Mouse (Mus musculus) ES-Bruce4 (cell line): ENCODE data around the gene Cdh10. TPM values are rescaled to one million over a fixed set of nuclear protein-coding genes. Genes with fewer than 3 reads are reported as not detected.

ENCODE experiments used
- H3K27ac ChIP-seq: 2 replicates; pipeline ENCODE4 v1.5.1; 2012; ENCODE audit warnings: low read length, inconsistent platforms; ENCODE audit not compliant: insufficient read depth
- H3K27me3 ChIP-seq: 2 replicates; pipeline ENCODE4 v1.6.1; 2012; ENCODE audit warnings: mild to moderate bottlenecking, low read length, inconsistent platforms; ENCODE audit not compliant: control insufficient read depth, poor library complexity, insufficient read depth, severe bottlenecking
- H3K36me3 ChIP-seq: 2 replicates; pipeline ENCODE4 v1.6.1; 2012; ENCODE audit warnings: inconsistent platforms, mild to moderate bottlenecking, low read length, moderate library complexity; ENCODE audit not compliant: control insufficient read depth, poor library complexity, insufficient read depth, severe bottlenecking
- H3K4me1 ChIP-seq: one replicate; pipeline ENCODE4 v1.8.1; 2011; ENCODE audit warnings: low read length; ENCODE audit not compliant: control insufficient read depth, insufficient read depth
- H3K4me3 ChIP-seq: 2 replicates; pipeline ENCODE4 v1.5.1; 2011; ENCODE audit warnings: low read depth, mild to moderate bottlenecking, low read length
- H3K9ac ChIP-seq: 2 replicates; pipeline ENCODE4 v1.6.1; 2012; ENCODE audit warnings: low read depth, mild to moderate bottlenecking, inconsistent platforms; ENCODE audit not compliant: poor library complexity, severe bottlenecking
- H3K9me3 ChIP-seq: replicated peaks from 2 replicates; pipeline ENCODE4 v1.6.1; 2012; ENCODE audit warnings: mild to moderate bottlenecking, low read length, inconsistent platforms; ENCODE audit not compliant: control insufficient read depth, poor library complexity, insufficient read depth, severe bottlenecking
- CTCF ChIP-seq: IDR thresholded peaks from one replicate; pipeline ENCODE4 v1.8.1; 2011; ENCODE audit warnings: low read depth, low read length
- EP300 ChIP-seq: IDR thresholded peaks from 2 replicates; pipeline ENCODE4 v1.6.1; 2011; ENCODE audit warnings: low read depth, low read length; ENCODE audit not compliant: insufficient read depth
- POLR2A ChIP-seq: IDR thresholded peaks from one replicate; pipeline ENCODE4 v1.8.1; 2011; ENCODE audit warnings: low read length; ENCODE audit not compliant: insufficient read depth
- polyA plus RNA-seq: library from polyadenylated mRNA; stranded (reverse); fragments of >200 nt; gene quantifications from 2 replicates; pipeline ENCODE4 v1.2.4, GENCODE M21; 2011; ENCODE audit warnings: low read depth; ENCODE audit not compliant: missing spikeins, insufficient read depth, insufficient read length

The Cdh10 gene
- polyA plus RNA-seq, 1 experiment: 2.1 TPM

DNA sequence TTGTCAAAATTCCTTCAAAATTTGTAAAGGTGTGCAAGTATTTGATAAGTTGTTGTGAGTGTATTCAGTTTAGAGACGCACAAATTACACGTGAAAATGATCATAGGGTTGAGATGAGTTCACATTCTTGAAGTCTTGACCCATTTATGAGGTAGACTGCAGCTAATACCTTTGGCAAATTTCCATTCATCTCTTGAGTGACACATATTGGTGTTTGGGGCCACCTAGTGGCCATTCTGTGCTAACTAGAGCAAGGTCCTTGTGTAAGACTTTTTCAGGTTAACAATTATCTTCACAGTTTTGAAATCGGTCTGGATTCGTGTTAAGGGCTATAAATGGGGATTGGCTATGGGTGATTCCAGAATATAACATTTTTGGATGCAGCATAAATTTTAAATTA lies 13.5 kb downstream of the Cdh10 start:
- no peaks in the 10 kb centered on the region for H3K27me3 ChIP-seq
- H3K36me3 ChIP-seq: no peaks in the 10 kb centered on the region
- H3K9me3 ChIP-seq: no peaks in the 10 kb centered on the region
- TF ChIP-seq EP300 (no peak), POLR2A (no peak), CTCF (no peak)
- H3K9ac ChIP-seq: no peak overlapping the region
- H3K4me3 ChIP-seq: no peak overlapping the region
- no peak overlapping the region for H3K27ac ChIP-seq
- H3K4me1 ChIP-seq: no peaks in the 10 kb centered on the region

GRCm38 (mm10) chr15:18841769-18842168 lies 23.0 kb downstream of the Cdh10 start:
- Histone ChIP-seq H3K4me3 (no peak overlapping the region), H3K27ac (no peak overlapping the region), H3K4me1 (no peaks in the 10 kb centered on the region), H3K36me3 (no peaks in the 10 kb centered on the region), H3K27me3 (no peaks in the 10 kb centered on the region), H3K9ac (no peak overlapping the region), H3K9me3 (no peaks in the 10 kb centered on the region)
- no peak for TF ChIP-seq EP300

GRCm38 (mm10) chr15:18844807-18845206 lies 26.1 kb downstream of the Cdh10 start:
- no peaks in the 10 kb centered on the region for H3K27me3 ChIP-seq
- no peak overlapping the region for H3K9ac ChIP-seq
- H3K4me3 ChIP-seq: no peak overlapping the region
- H3K27ac ChIP-seq: no peak overlapping the region
- no peaks in the 10 kb centered on the region for H3K36me3 ChIP-seq
- no peak for TF ChIP-seq CTCF
- no peak for TF ChIP-seq POLR2A
- TF ChIP-seq EP300: no peak
- no peaks in the 10 kb centered on the region for H3K9me3 ChIP-seq
- H3K4me1 ChIP-seq: no peaks in the 10 kb centered on the region

DNA sequence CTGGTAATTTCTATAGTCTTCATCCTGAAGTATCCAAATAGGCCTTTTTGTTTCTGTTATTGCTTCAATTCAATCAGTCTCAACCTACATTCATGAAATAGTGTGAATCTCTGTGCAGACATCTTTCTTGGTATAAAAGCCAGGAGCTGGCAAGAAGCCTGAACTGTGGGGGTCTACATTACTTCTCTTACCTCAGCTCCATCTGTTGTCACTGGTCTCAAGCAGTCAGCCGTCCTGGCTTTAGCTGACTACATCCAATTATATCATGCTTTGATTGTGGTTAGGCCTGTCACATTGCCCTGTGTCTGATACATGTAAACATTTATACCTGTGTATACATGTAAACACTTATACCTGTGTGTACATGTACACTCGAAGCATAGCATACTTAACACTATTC lies 31.8 kb downstream of the Cdh10 start:
- Histone ChIP-seq H3K4me1 (no peaks in the 10 kb centered on the region), H3K27ac (no peak overlapping the region), H3K4me3 (no peak overlapping the region), H3K9ac (no peak overlapping the region), H3K36me3 (no peaks in the 10 kb centered on the region), H3K9me3 (no peaks in the 10 kb centered on the region), H3K27me3 (no peaks in the 10 kb centered on the region)
- no peak for TF ChIP-seq POLR2A

- Histone ChIP-seq H3K4me3 (no peak overlapping the region), H3K36me3 (no peaks in the 10 kb centered on the region), H3K4me1 (no peaks in the 10 kb centered on the region), H3K27me3 (no peaks in the 10 kb centered on the region), H3K9me3 (no peaks in the 10 kb centered on the region), H3K9ac (no peak overlapping the region), H3K27ac (no peak overlapping the region)
- TF ChIP-seq POLR2A (no peak), CTCF (no peak), EP300 (no peak)
Measured at GRCm38 (mm10) chr15:18858135-18858534, 39.4 kb downstream of the Cdh10 start.

DNA sequence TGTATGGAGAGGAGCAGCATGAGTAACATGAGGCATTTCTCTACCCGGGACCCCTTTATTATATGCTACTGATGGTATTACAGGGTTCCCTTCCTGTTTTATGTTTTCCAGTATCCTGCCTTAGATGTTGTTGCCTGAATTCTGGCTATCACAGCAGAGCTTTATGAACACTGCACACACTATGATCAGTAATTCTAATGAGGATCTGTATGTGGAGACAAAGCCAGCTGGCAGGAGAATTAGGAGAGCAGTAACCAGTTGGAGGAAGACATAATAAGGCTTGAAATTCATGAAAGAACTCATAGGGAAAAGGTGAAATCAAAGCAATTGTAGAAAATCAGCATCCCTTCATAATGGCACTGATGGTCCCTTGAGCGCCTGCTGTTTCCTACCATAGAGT lies 51.1 kb downstream of the Cdh10 start:
- no peak for TF ChIP-seq CTCF
- TF ChIP-seq POLR2A: no peak
- no peak for TF ChIP-seq EP300
- H3K36me3 ChIP-seq: no peaks in the 10 kb centered on the region
- H3K9ac ChIP-seq: no peak overlapping the region
- no peak overlapping the region for H3K4me3 ChIP-seq
- no peak overlapping the region for H3K27ac ChIP-seq
- no peaks in the 10 kb centered on the region for H3K9me3 ChIP-seq
- no peaks in the 10 kb centered on the region for H3K27me3 ChIP-seq
- no peaks in the 10 kb centered on the region for H3K4me1 ChIP-seq
